Mouse (Mus musculus) right cerebral cortex, postnatal 10 days (tissue): ENCODE measurements around the gene Tubgcp4.
A peak's percentile ranks its signal among the peaks of the same experiment; 100 is the strongest.
"Not testable (repeated sequence)": the region's sequence is repeated elsewhere in the genome, so short reads cannot be mapped to it uniquely, and the experiment has no call there.

ENCODE experiments used
- DNase-seq, 2 experiments: peaks; one replicate each; pipeline ENCODE4 v3.0.0; 2021; ENCODE audit warnings: low spot score in 2 of 2

Tubgcp4 gene

GRCm38 (mm10) chr2:121170481-121170971, at the start of gene Tubgcp4:
Gene Tubgcp4 (plus strand): TSS chr2:121170654.
- DNase-seq = peak in 1 of 2 experiments; percentile 33

DNA sequence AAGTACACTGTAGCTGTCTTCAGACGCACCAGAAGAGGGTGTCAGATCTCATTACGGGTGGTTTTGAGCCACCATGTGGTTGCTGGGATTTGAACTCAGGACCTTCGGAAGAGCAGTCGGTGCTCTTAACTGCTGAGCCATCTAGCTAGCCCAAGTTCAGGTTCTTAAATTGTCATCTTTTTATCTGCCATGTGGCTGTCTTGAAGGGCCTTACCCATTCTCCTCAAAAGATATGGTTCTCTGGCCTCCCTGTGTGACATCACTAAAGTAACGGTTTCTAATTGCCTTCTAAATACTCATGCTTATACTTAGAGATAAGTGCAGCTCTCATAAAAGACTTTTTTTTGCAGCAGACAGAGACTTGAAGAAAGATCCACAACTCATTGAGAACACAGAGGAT, 44.2 kb upstream of the Tubgcp4 start:
- not testable (repeated sequence) for DNase-seq

GRCm38 (mm10) chr2:121127536-121127935, 42.9 kb upstream of the Tubgcp4 start:
- no peak for DNase-seq

DNA sequence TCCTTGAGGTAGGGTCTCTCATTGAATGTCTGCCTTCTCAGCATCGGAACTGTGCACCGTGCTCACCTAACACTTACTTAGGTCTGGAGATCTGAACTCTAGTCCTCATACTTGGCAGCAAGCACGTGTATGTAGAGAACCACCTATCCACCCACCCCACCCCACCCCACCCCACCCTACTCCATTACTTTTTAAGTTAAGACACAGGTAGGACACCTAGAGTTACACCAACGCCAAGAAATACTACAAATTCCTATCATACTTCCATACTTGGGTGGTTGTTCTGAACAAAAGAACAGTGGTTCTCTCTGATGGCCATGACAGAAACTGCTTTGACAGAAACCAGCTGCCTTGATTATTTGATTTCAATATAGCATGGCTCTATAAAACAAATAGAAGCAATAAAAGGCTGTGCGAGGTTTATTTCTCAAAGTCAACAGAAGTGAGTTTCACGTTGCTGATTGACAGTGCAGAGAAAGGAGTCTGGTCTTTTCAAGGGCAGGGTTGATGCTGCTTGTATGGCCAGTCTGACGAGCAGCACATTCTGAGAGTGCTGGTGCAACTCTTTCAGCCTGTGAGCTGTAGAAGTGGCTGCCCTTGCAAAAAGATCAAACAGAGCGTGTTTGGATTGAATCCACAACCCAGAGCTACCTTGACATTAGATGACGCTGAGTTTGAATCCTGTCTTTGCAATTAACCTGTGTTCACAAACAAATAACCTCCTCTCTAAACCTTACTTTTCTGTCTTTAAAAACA, 41.4 kb upstream of the Tubgcp4 start:
- no peak for DNase-seq

DNA sequence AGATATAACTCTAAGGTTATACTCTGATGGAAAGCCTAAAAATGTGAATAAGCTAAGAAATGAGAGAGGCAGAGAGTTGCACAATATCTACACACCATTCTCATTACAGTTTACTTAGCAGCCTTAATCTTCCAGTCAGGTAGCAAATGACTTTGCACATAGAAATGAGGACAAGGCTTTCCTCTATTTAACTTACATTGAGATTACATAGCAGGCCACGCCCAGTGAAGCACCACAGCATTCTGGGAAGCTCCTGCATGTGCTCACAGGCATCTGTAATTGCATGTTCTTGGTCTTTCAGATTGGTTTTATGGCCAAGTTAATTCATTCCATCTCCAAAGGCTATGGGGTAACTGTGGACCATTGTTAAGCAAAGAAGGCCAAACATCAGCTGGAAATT, 37.6 kb upstream of the Tubgcp4 start:
- DNase-seq = no peak

DNA sequence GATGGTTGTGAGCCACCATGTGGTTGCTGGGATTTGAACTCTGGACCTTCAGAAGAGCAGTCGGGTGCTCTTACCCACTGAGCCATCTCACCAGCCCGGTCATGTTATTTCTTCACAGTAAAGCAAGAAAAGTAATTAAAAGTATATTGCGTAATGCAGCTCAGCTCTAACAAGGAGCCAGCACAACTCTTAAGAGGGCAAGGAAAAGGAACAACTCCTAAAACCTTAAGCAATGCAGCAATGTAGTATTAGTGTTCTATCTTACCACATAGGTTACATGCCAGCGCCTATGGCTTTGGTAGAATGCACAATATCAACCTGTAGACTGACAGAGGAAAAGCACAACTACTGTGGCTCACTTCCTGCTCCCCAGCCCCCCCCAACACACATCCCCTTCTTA, 33.1 kb upstream of the Tubgcp4 start:
- DNase-seq = no peak

DNA sequence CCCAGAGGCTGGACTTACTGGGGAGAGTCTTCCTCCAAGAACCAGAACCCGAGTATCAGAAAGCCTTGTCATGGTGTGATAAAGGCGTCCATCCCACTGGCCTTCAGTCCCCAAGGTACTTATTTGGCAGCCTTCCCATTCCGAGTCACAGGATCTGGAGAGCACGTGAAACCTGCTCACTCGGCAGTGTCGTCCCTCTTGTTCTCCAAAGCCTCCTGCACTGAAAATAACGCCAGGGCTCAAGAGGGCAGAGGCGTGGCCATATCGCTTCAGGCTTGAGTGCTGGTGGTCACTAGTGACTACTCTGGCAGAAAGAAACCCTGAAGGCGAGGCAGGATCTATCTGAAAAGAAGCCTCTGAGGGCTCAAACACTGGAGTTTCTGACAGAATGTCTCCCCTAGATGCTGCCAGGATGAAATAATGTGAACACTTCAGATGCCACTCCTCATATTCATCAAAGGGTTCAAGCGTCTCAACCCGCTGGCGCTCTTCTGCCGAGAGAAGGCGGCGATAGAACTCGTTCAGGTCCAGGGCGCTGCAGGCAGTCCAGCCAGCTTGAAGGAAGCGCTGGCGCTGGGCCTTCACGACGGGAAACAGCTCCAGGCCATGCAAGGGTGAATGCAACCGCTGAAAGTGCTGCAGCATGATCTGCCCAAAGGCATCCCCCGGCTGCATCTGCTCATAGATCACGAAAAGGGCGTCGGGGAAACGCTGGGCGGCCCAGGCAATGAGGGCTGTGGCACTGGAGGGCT, 31.0 kb upstream of the Tubgcp4 start:
- DNase-seq = peak; percentile 27 to 46

GRCm38 (mm10) chr2:121140018-121140882, 30.2 kb upstream of the Tubgcp4 start, which contains the start of the genes Adal and Lcmt2:
Gene Adal (plus strand): TSS chr2:121140428.
Gene Lcmt2 (minus strand): TSS chr2:121140653.
- DNase-seq = peak; percentile 94

GRCm38 (mm10) chr2:121141216-121142035, 29.0 kb upstream of the Tubgcp4 start:
- DNase-seq = no peak

DNA sequence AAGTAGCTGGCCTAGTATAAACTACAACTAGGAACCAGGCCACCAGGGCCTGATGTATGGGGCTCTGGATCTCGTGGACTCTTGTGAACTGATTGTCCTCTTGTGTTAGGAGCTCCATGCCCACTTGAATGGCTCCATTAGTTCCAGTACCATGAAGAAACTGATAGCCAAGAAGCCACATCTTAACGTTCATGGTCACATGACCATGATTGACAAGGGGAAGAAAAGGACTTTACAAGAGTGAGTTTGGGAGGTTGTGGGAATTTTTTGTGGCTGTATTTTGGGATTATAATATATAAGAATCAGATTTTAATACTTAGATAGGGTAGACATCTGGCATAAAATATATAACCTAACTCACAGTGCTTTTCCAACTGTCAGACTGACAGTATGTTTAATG, 28.0 kb upstream of the Tubgcp4 start:
- DNase-seq = no peak

DNA sequence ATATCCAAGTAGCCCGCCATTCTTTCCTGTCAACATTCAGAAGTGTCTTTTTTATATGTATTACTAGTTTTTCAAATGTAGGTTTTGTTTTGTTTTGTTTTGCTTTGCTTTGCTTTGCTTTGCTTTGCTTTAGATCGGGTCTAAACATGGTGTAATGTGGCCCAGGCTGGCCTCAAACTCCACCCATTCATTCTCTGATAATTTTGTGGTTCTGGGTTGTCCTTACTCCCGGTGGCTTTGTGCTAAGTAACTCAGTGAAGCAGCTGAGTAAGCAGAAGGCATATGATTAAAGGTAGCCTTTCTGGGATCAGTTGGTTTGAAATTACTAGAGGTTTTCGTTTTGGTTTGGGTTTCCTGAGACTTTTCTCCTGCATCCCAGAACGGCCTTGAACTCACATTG, 20.8 kb upstream of the Tubgcp4 start:
- DNase-seq = no peak

DNA sequence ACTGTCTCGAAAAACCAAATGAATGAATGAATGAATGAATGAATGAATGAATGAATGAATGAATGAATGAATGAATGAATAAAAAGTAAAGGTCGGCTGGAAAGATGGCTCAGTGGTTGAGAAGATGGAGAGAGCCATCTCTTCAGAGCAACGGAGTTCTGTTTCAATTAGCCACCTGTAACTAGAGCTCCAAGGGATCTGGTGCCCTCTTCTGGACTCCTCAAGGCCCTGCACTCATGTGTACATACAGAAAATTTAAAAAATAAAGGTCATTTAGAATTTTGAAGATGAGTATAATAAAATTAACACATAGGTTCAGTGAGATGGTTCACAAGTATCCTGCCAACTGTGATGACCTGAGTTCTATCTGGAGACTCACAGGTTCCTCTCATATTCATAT, 17.4 kb upstream of the Tubgcp4 start:
- DNase-seq = no peak

- no peak for DNase-seq
Measured at GRCm38 (mm10) chr2:121169173-121169572, 1.3 kb upstream of the Tubgcp4 start.

GRCm38 (mm10) chr2:121169902-121170301, 552 bp upstream of the Tubgcp4 start:
- DNase-seq = no peak

GRCm38 (mm10) chr2:121170980-121171742, 707 bp downstream of the Tubgcp4 start, which contains the start of gene Zscan29:
Gene Zscan29 (minus strand): TSS chr2:121171125.
- peak; percentile 90 to 91 for DNase-seq

DNA sequence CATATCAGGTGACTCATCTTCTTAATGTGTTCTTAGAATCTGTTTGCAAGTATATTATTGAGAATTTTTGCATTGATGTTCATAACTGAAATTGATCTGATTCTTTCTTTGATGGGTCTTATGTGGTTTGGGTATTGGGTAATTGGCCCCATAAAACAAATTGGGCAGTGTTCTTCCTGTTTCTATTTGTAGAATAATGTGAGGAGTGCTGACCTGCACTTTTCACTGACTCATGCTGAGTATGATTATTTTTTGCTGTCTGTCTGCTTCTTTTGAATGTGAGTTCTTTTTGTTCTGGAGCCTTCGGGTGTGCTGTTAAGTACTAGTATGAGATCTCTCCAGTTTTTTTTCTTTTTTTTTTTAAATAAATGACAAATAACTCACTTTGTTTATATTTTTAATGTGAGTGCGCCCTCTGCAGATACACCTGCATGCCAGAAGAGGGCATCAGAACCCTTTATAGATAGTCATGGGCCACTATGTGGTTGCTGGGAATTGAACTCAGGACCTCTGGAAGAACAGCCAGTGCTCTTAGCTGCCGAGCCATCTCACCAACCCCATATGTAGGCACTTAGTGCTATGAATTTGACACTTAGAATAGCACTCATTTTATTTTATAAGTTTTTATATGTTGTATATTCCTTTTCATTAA, 8.5 kb downstream of the Tubgcp4 start:
- DNase-seq = no peak

- DNase-seq = peak in 1 of 2 experiments; percentile 46
Measured at GRCm38 (mm10) chr2:121183431-121183830, 13.0 kb downstream of the Tubgcp4 start.

GRCm38 (mm10) chr2:121184142-121184541, 13.7 kb downstream of the Tubgcp4 start:
- DNase-seq = no peak

DNA sequence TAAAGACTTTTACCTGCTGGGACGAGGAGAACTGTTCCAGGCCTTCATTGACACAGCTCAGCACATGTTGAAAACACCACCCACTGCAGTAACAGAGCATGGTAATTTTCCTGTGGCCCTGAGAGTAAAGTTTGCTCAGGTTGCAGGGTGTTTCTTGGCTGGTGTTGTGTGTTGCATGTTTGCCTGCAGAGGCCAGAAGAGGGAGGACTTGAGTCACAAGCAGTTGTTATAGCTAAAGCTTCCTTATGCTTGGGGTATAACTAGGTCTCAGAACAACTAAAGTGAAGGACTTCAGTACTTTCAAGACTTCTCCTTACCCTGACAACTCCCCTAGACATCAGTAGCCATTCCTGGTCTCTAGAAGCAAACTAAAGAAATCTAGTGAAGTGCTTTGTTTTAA, 18.1 kb downstream of the Tubgcp4 start:
- no peak for DNase-seq

GRCm38 (mm10) chr2:121195466-121195865, 25.0 kb downstream of the Tubgcp4 start:
- DNase-seq = peak in 1 of 2 experiments; percentile 65
